Comparison of ENCODE assay signal across 12 mouse cellular contexts in the genomic region with DNA sequence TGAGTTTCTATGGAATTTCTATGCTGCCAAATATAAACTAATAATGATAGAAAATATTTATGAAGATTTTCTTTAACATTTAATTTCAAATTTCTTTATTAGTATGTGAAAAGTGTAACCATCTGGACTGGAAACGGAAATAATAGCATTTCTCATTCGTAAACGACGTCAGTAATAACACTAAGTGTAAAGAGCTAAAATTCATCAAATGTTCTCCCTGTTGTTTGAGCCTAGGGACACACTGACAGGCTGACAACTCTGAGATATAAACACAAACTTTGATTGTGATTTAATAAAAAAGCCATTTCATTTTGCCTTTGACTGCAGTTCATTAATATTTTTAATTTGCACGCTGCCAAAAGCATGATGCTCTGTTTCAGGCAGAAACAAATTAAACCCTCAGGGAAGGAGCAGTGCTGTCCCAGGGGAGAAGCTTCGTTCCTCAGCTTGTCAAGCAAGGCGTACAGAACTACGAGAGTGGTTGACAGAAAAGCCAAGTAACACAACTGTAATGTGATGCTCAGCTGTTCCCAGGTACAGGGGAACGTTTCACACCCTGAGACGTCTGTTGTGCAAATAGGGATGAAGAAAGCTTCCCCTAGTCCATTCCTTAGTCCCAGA.
DNase-seq lines count a peak whose midpoint lies in the region; ATAC-seq lines count a peak whose summit lies in the region.
"Had no signal": no experiment of that assay in that cellular context is flagged by ENCODE, and none has a peak within 500 bp of the region (broad histone marks: within the 10 kb centered on the region; RNA-seq: fewer than 3 reads in every experiment).

No protein-coding gene starts in this region.

- H3K27me3 ChIP-seq in forebrain, embryonic 11.5 days (ENCODE audit: control insufficient read depth, insufficient read depth, low read length), result no peaks in the 10 kb centered on the region
- H3K27me3 ChIP-seq in forebrain, embryonic 10.5 days (ENCODE audit: poor library complexity, severe bottlenecking), result no peaks in the 10 kb centered on the region
- no peaks in the 10 kb centered on the region for H3K27me3 ChIP-seq in forebrain, embryonic 16.5 days (replicated peaks; ENCODE audit: control insufficient read depth, insufficient read depth, low read length)
- H3K27me3 ChIP-seq in neural tube, embryonic 15.5 days (replicated peaks), result no peaks in the 10 kb centered on the region

- no peaks in the 10 kb centered on the region for H3K9me3 ChIP-seq in forebrain, embryonic 11.5 days (ENCODE audit: control insufficient read depth, low read length)
- no peaks in the 10 kb centered on the region for H3K9me3 ChIP-seq in forebrain, embryonic 10.5 days
- H3K9me3 ChIP-seq in forebrain, embryonic 16.5 days (ENCODE audit: control insufficient read depth, low read length), result no peaks in the 10 kb centered on the region
- no peaks in the 10 kb centered on the region; the same call in 1 of the 2 replicates for H3K9me3 ChIP-seq in neural tube, embryonic 15.5 days (replicated peaks)

- WGBS in forebrain, embryonic 11.5 days, result 67% methylated on average over 10 of the region's 10 CpGs
- WGBS in forebrain, embryonic 10.5 days, result 76% methylated on average over 10 of the region's 10 CpGs
- WGBS in forebrain, embryonic 16.5 days, result 17% methylated on average over 10 of the region's 10 CpGs
- 25% methylated on average over 10 of the region's 10 CpGs for WGBS in neural tube, embryonic 15.5 days

- no peak for DNase-seq in forebrain, embryonic 11.5 days (ENCODE audit: low spot score)
- no peak for DNase-seq in forebrain, embryonic 10.5 days (ENCODE audit: extremely low spot score, low spot score)
- DNase-seq in mesoderm, embryonic 11.5 days (ENCODE audit: low read depth, low spot score), result peak; percentile 6
- no peak for DNase-seq in kidney, postnatal 36 days
- DNase-seq in heart, postnatal 25 days (ENCODE audit: low spot score), result no peak
- DNase-seq: cerebellum, adult 2 months; right cerebral cortex, postnatal 14 days; thymus, postnatal 36 days had no signal

- ATAC-seq in forebrain, embryonic 11.5 days (replicated peaks; ENCODE audit: low FRiP score), result peak; percentile 40; the same call in 1 of the 2 replicates
- peak; percentile 70 for ATAC-seq in forebrain, embryonic 16.5 days
- no peak; the same call in 1 of the 2 replicates for ATAC-seq in neural tube, embryonic 15.5 days (ENCODE audit: low FRiP score)
- ATAC-seq in erythroid progenitor cell, adult 5-6 weeks (replicated peaks; ENCODE audit: low FRiP score, poor library complexity, severe bottlenecking), result no peak

- H3K4me3 ChIP-seq in forebrain, embryonic 11.5 days (ENCODE audit: low read depth, low read length), result no peak overlapping the region
- no peak overlapping the region for H3K4me3 ChIP-seq in forebrain, embryonic 10.5 days
- H3K4me3 ChIP-seq in forebrain, embryonic 16.5 days (replicated peaks; ENCODE audit: low read length), result no peak overlapping the region
- no peak overlapping the region for H3K4me3 ChIP-seq in neural tube, embryonic 15.5 days (replicated peaks)
- H3K4me3 ChIP-seq: left cerebral cortex, adult 2 months had no signal

- H3K9ac ChIP-seq in forebrain, embryonic 11.5 days (ENCODE audit: low read length), result no peak overlapping the region
- H3K9ac ChIP-seq in forebrain, embryonic 16.5 days (replicated peaks; ENCODE audit: low read depth, low read length), result no peak overlapping the region
- no peak overlapping the region for H3K9ac ChIP-seq in neural tube, embryonic 15.5 days (replicated peaks)

- intact Hi-C loops in heart, postnatal 25 days (cut with DNase I), result no loop called here

- H3K4me1 ChIP-seq in forebrain, embryonic 11.5 days (replicated peaks; ENCODE audit: control insufficient read depth, insufficient read depth, low read length), result no peaks in the 10 kb centered on the region
- peaks cover 5% of the 10 kb centered on the region; the same call in 1 of the 2 replicates for H3K4me1 ChIP-seq in forebrain, embryonic 10.5 days
- peaks cover 5% of the 10 kb centered on the region for H3K4me1 ChIP-seq in forebrain, embryonic 16.5 days (replicated peaks; ENCODE audit: control insufficient read depth, insufficient read depth, low read length)
- H3K4me1 ChIP-seq in neural tube, embryonic 15.5 days, result peaks cover 5% of the 10 kb centered on the region

- H3K36me3 ChIP-seq in forebrain, embryonic 11.5 days (ENCODE audit: control insufficient read depth, insufficient read depth, low read length), result no peaks in the 10 kb centered on the region
- H3K36me3 ChIP-seq in forebrain, embryonic 10.5 days (replicated peaks), result no peaks in the 10 kb centered on the region
- no peaks in the 10 kb centered on the region for H3K36me3 ChIP-seq in forebrain, embryonic 16.5 days (ENCODE audit: control insufficient read depth, insufficient read depth)
- H3K36me3 ChIP-seq in neural tube, embryonic 15.5 days, result no peaks in the 10 kb centered on the region

- H3K4me2 ChIP-seq in forebrain, embryonic 11.5 days (ENCODE audit: low read depth, low read length, severe bottlenecking), result no peak overlapping the region
- no peak overlapping the region for H3K4me2 ChIP-seq in forebrain, embryonic 16.5 days (ENCODE audit: low read length)
- 0 out of 2 replicates have a peak overlapping the region, but pooled peaks have one; percentile 19 for H3K4me2 ChIP-seq in neural tube, embryonic 15.5 days

- H3K27ac ChIP-seq in forebrain, embryonic 11.5 days (ENCODE audit: low read depth, low read length), result no peak overlapping the region
- no peak overlapping the region for H3K27ac ChIP-seq in forebrain, embryonic 10.5 days
- H3K27ac ChIP-seq in forebrain, embryonic 16.5 days (ENCODE audit: low read length), result no peak overlapping the region
- no peak overlapping the region for H3K27ac ChIP-seq in neural tube, embryonic 15.5 days (replicated peaks)
- H3K27ac ChIP-seq: left cerebral cortex, adult 2 months had no signal

Comparison
In these comparisons a context has a peak if more than half of its experiments do, and no peak if none do; other contexts are left out.
1. ATAC-seq: peak in forebrain, embryonic 11.5 days (single experiment) and forebrain, embryonic 16.5 days (single experiment); none in neural tube, embryonic 15.5 days (single experiment) and erythroid progenitor cell, adult 5-6 weeks (single experiment).